Mouse (Mus musculus): ENCODE results near the gene Edem1. TPM values are rescaled to one million over a fixed set of nuclear protein-coding genes. Genes with fewer than 3 reads are reported as not detected.
"Not testable (repeated sequence)": the region's sequence is repeated elsewhere in the genome, so short reads cannot be mapped to it uniquely, and the experiment has no call there.

Edem1 gene
- polyA plus RNA-seq, 1 experiment from 2014 or later = 25.1 TPM

- WGBS = 79% methylated on average over 9 of the region's 9 CpGs
- no peak overlapping the region for H3K27ac ChIP-seq
- no peaks in the 10 kb centered on the region for H3K4me1 ChIP-seq
- no peaks in the 10 kb centered on the region for H3K27me3 ChIP-seq
- H3K9me3 ChIP-seq (replicated peaks) = peaks cover 5% of the 10 kb centered on the region; the same call in 1 of the 2 replicates
- H3K4me2 ChIP-seq = no peak overlapping the region
- no peak overlapping the region for H3K4me3 ChIP-seq (replicated peaks)
- no peak overlapping the region for H3K9ac ChIP-seq
- ATAC-seq (replicated peaks; ENCODE audit: low FRiP score) = 0 out of 2 replicates have a peak, but pooled peaks have one; percentile 33
- H3K36me3 ChIP-seq = peaks cover 42% of the 10 kb centered on the region
Observed at GRCm38 (mm10) chr6:108858583-108858982, 30.1 kb downstream of the Edem1 start.

GRCm38 (mm10) chr6:108861226-108861625, 32.8 kb downstream of the Edem1 start:
- H3K36me3 ChIP-seq = peaks cover 19% of the 10 kb centered on the region
- WGBS = 92% methylated on average over 1 of the region's 1 CpGs
- no peaks in the 10 kb centered on the region for H3K4me1 ChIP-seq
- no peak overlapping the region for H3K4me3 ChIP-seq (replicated peaks)
- H3K9me3 ChIP-seq (replicated peaks) = peaks cover 5% of the 10 kb centered on the region; the same call in 1 of the 2 replicates
- no peak overlapping the region for H3K4me2 ChIP-seq
- H3K27ac ChIP-seq = no peak overlapping the region
- ATAC-seq (replicated peaks; ENCODE audit: low FRiP score) = no peak
- H3K9ac ChIP-seq = no peak overlapping the region
- no peaks in the 10 kb centered on the region for H3K27me3 ChIP-seq

GRCm38 (mm10) chr6:108862548-108862947, 34.1 kb downstream of the Edem1 start:
- no peaks in the 10 kb centered on the region for H3K4me1 ChIP-seq
- peaks cover 12% of the 10 kb centered on the region for H3K36me3 ChIP-seq
- no peak overlapping the region for H3K4me2 ChIP-seq
- no peak overlapping the region for H3K9ac ChIP-seq
- no peak overlapping the region for H3K4me3 ChIP-seq (replicated peaks)
- no peaks in the 10 kb centered on the region for H3K27me3 ChIP-seq
- peaks cover 5% of the 10 kb centered on the region; the same call in 1 of the 2 replicates for H3K9me3 ChIP-seq (replicated peaks)
- 74% methylated on average over 2 of the region's 2 CpGs for WGBS
- ATAC-seq (replicated peaks; ENCODE audit: low FRiP score) = no peak
- H3K27ac ChIP-seq = no peak overlapping the region

GRCm38 (mm10) chr6:108866317-108866716, 37.9 kb downstream of the Edem1 start:
- WGBS = 69% methylated on average over 5 of the region's 5 CpGs
- Histone ChIP-seq H3K9me3 (replicated peaks) (peaks cover 5% of the 10 kb centered on the region; the same call in 1 of the 2 replicates), H3K36me3 (no peaks in the 10 kb centered on the region), H3K27me3 (no peaks in the 10 kb centered on the region), H3K27ac (no peak overlapping the region), H3K4me1 (no peaks in the 10 kb centered on the region), H3K4me3 (replicated peaks) (no peak overlapping the region), H3K4me2 (no peak overlapping the region), H3K9ac (no peak overlapping the region)
- ATAC-seq (replicated peaks; ENCODE audit: low FRiP score) = no peak

GRCm38 (mm10) chr6:108869031-108869430, 40.6 kb downstream of the Edem1 start:
- H3K9ac ChIP-seq; ATAC-seq (replicated peaks; ENCODE audit: low FRiP score); H3K27me3 ChIP-seq; H3K4me3 ChIP-seq (replicated peaks); H3K4me2 ChIP-seq; H3K4me1 ChIP-seq; H3K36me3 ChIP-seq; H3K27ac ChIP-seq; H3K9me3 ChIP-seq (replicated peaks): not testable (repeated sequence)
- WGBS = 55% methylated on average over 2 of the region's 2 CpGs

GRCm38 (mm10) chr6:108870421-108870820, 42.0 kb downstream of the Edem1 start:
- Histone ChIP-seq H3K4me3 (replicated peaks) (no peak overlapping the region), H3K27ac (no peak overlapping the region), H3K4me1 (no peaks in the 10 kb centered on the region), H3K9ac (no peak overlapping the region), H3K36me3 (no peaks in the 10 kb centered on the region), H3K4me2 (no peak overlapping the region), H3K27me3 (no peaks in the 10 kb centered on the region), H3K9me3 (replicated peaks) (no peaks in the 10 kb centered on the region)
- ATAC-seq (replicated peaks; ENCODE audit: low FRiP score) = no peak
- 80% methylated on average over 2 of the region's 2 CpGs for WGBS

DNA sequence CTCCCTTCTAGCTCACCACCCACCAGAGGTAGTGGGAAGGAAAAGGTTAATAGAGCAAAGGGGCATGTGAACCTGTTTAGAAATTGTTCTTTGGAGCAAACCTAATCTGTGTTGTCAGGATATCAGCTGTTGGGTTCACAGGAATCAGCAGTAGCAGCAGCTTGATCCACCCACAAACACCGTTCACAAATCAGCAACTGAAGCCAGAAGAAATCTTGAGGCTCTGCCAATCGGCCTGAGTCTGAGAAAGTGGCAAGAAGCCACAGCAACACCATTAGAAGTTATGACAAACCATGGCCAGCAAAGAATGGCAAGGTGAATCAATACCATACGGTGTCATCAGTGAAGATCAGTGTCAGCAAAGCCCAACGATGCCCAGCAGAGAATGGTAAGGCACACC, 42.8 kb downstream of the Edem1 start:
- Histone ChIP-seq H3K27ac (no peak overlapping the region), H3K9ac (no peak overlapping the region), H3K9me3 (replicated peaks) (no peaks in the 10 kb centered on the region), H3K4me2 (no peak overlapping the region), H3K36me3 (no peaks in the 10 kb centered on the region), H3K4me3 (replicated peaks) (no peak overlapping the region), H3K27me3 (no peaks in the 10 kb centered on the region), H3K4me1 (no peaks in the 10 kb centered on the region; the same call in 1 of the 2 replicates)
- 89% methylated on average over 4 of the region's 4 CpGs for WGBS
- ATAC-seq (replicated peaks; ENCODE audit: low FRiP score) = no peak

DNA sequence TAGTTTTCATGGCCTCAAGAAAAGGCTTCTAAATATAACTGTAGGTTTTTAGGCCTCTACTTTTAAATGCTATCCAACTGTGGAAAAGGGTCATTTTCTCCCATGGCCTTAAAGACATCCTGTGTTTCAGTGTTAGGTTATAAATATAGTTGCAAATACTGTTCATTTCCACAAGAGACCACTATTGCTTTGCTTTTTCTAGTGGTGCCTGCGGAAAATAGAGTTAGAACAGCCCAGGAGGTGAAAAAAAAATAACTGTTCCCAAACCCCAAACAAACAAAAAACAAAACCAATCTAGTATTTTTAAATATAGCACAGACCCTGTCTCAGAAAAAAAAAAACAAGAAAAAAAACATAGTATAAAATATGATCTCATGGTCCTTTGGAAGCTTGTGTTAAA, 46.9 kb downstream of the Edem1 start:
- H3K4me3 ChIP-seq (replicated peaks) = no peak overlapping the region
- WGBS = 50% methylated on average over 1 of the region's 1 CpGs
- H3K36me3 ChIP-seq = no peaks in the 10 kb centered on the region
- H3K4me2 ChIP-seq = no peak overlapping the region
- H3K27me3 ChIP-seq = no peaks in the 10 kb centered on the region
- H3K9me3 ChIP-seq (replicated peaks) = no peaks in the 10 kb centered on the region
- H3K27ac ChIP-seq = 0 out of 2 replicates have a peak overlapping the region, but pooled peaks have one; percentile 48
- H3K4me1 ChIP-seq = no peaks in the 10 kb centered on the region; the same call in 1 of the 2 replicates
- no peak overlapping the region for H3K9ac ChIP-seq
- no peak for ATAC-seq (replicated peaks; ENCODE audit: low FRiP score)

- 39% methylated on average over 5 of the region's 5 CpGs for WGBS
- no peak for ATAC-seq (replicated peaks; ENCODE audit: low FRiP score)
- H3K9me3 ChIP-seq (replicated peaks) = 0 out of 2 replicates have a peak, but pooled peaks cover 1% of the 10 kb centered on the region
- no peaks in the 10 kb centered on the region; the same call in 1 of the 2 replicates for H3K4me1 ChIP-seq
- peak overlapping the region; percentile 48; the same call in 1 of the 2 replicates for H3K27ac ChIP-seq
- no peak overlapping the region for H3K4me3 ChIP-seq (replicated peaks)
- H3K4me2 ChIP-seq = peak overlapping the region; percentile 16; the same call in 1 of the 2 replicates
- H3K9ac ChIP-seq = no peak overlapping the region
- H3K36me3 ChIP-seq = no peaks in the 10 kb centered on the region
- H3K27me3 ChIP-seq = no peaks in the 10 kb centered on the region
Observed at GRCm38 (mm10) chr6:108876052-108876451, 47.6 kb downstream of the Edem1 start.

DNA sequence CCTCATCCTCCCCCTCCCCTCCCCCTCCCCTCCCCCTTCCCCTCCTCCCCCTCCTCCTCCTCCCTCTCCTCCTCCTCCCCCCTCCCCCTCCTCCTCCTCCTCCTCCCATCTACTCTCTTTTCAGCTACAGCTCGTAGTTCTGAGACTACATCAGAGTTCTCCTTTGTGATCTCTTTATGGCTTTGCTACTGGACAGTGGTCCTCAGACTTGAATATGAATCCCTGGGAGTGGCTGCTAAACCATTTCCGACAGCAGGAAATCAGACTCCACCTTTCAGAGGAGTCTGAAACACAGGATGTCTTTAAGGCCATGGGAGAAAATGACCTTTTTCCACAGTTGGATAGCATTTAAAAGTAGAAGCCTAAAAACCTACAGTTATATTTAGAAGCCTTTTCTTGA, 48.0 kb downstream of the Edem1 start:
- 0 out of 2 replicates have a peak, but pooled peaks cover 4% of the 10 kb centered on the region for H3K9me3 ChIP-seq (replicated peaks)
- no peak overlapping the region for H3K9ac ChIP-seq
- 33% methylated on average over 1 of the region's 2 CpGs for WGBS

GRCm38 (mm10) chr6:108880368-108881013, 52.0 kb downstream of the Edem1 start:
- no peak for ATAC-seq (replicated peaks; ENCODE audit: low FRiP score)
- Histone ChIP-seq H3K4me1 (peaks cover 4% of the 10 kb centered on the region; the same call in 1 of the 2 replicates), H3K36me3 (no peaks in the 10 kb centered on the region), H3K9me3 (replicated peaks) (0 out of 2 replicates have a peak, but pooled peaks cover 4% of the 10 kb centered on the region), H3K4me2 (no peak overlapping the region), H3K27me3 (no peaks in the 10 kb centered on the region), H3K27ac (no peak overlapping the region), H3K9ac (no peak overlapping the region), H3K4me3 (replicated peaks) (no peak overlapping the region)
- 60% methylated on average over 4 of the region's 4 CpGs for WGBS

More for the DNA sequence above, 48.0 kb downstream of the Edem1 start:
- no peaks in the 10 kb centered on the region; the same call in 1 of the 2 replicates for H3K4me1 ChIP-seq
- H3K4me2 ChIP-seq = no peak overlapping the region
- no peaks in the 10 kb centered on the region for H3K36me3 ChIP-seq
- H3K27me3 ChIP-seq = no peaks in the 10 kb centered on the region
- H3K4me3 ChIP-seq (replicated peaks) = no peak overlapping the region
- H3K27ac ChIP-seq = peak overlapping the region; percentile 58; the same call in 1 of the 2 replicates
- ATAC-seq (replicated peaks; ENCODE audit: low FRiP score) = no peak

- no peak overlapping the region for H3K4me3 ChIP-seq (replicated peaks)
- WGBS = 95% methylated on average over 4 of the region's 4 CpGs
Observed at GRCm38 (mm10) chr6:108881074-108881473, 52.6 kb downstream of the Edem1 start.

More at GRCm38 (mm10) chr6:108881074-108881473, 52.6 kb downstream of the Edem1 start:
- Histone ChIP-seq H3K36me3 (no peaks in the 10 kb centered on the region), H3K27ac (no peak overlapping the region), H3K9me3 (replicated peaks) (0 out of 2 replicates have a peak, but pooled peaks cover 4% of the 10 kb centered on the region), H3K9ac (no peak overlapping the region), H3K27me3 (no peaks in the 10 kb centered on the region), H3K4me2 (no peak overlapping the region), H3K4me1 (peaks cover 4% of the 10 kb centered on the region; the same call in 1 of the 2 replicates)
- ATAC-seq (replicated peaks; ENCODE audit: low FRiP score) = no peak
